Mouse (Mus musculus): ENCODE measurements around the gene Faf1. TPM values are rescaled to one million over a fixed set of nuclear protein-coding genes. Genes with fewer than 3 reads are reported as not detected.

Gene Faf1
- polyA plus RNA-seq, 1 experiment: 88.3 TPM

GRCm38 (mm10) chr4:109981083-109981870 lies 304.9 kb downstream of the Faf1 start:
- Histone ChIP-seq H3K4me3 (ENCODE audit: low read depth, low read length) (peak overlapping the region; percentile 49; the same call in 1 of the 2 replicates), H3K9ac (ENCODE audit: low read depth, poor library complexity, severe bottlenecking) (peak overlapping the region; percentile 64)

GRCm38 (mm10) chr4:109981871-109982680 lies 305.7 kb downstream of the Faf1 start:
- no peaks in the 10 kb centered on the region for H3K4me1 ChIP-seq (ENCODE audit: control insufficient read depth, insufficient read depth, low read length)
- no peak overlapping the region for H3K27ac ChIP-seq (ENCODE audit: insufficient read depth, low read length)
- H3K9ac ChIP-seq (ENCODE audit: low read depth, poor library complexity, severe bottlenecking): peak overlapping the region; percentile 64
- no peaks in the 10 kb centered on the region for H3K9me3 ChIP-seq (replicated peaks; ENCODE audit: control insufficient read depth, insufficient read depth, low read length, poor library complexity, severe bottlenecking)
- no peaks in the 10 kb centered on the region for H3K36me3 ChIP-seq (ENCODE audit: control insufficient read depth, insufficient read depth, low read length, poor library complexity, severe bottlenecking)
- TF ChIP-seq CTCF (IDR thresholded peaks at IDR 0.05; ENCODE audit: low read depth, low read length) (no peak), POLR2A (IDR thresholded peaks at IDR 0.05; ENCODE audit: insufficient read depth, low read length) (no peak), EP300 (IDR thresholded peaks at IDR 0.05; ENCODE audit: insufficient read depth, low read depth, low read length) (no peak)
- peaks cover 51% of the 10 kb centered on the region for H3K27me3 ChIP-seq (ENCODE audit: control insufficient read depth, insufficient read depth, low read length, poor library complexity, severe bottlenecking)
- H3K4me3 ChIP-seq (ENCODE audit: low read depth, low read length): peak overlapping the region; percentile 49

More at GRCm38 (mm10) chr4:109981083-109981870, 304.9 kb downstream of the Faf1 start:
- Histone ChIP-seq H3K36me3 (ENCODE audit: control insufficient read depth, insufficient read depth, low read length, poor library complexity, severe bottlenecking) (no peaks in the 10 kb centered on the region), H3K4me1 (ENCODE audit: control insufficient read depth, insufficient read depth, low read length) (no peaks in the 10 kb centered on the region), H3K27ac (ENCODE audit: insufficient read depth, low read length) (no peak overlapping the region), H3K27me3 (ENCODE audit: control insufficient read depth, insufficient read depth, low read length, poor library complexity, severe bottlenecking) (peaks cover 59% of the 10 kb centered on the region), H3K9me3 (replicated peaks; ENCODE audit: control insufficient read depth, insufficient read depth, low read length, poor library complexity, severe bottlenecking) (no peaks in the 10 kb centered on the region)
- TF ChIP-seq EP300 (IDR thresholded peaks at IDR 0.05; ENCODE audit: insufficient read depth, low read depth, low read length): no peak
- TF ChIP-seq CTCF (IDR thresholded peaks at IDR 0.05; ENCODE audit: low read depth, low read length): no peak
- TF ChIP-seq POLR2A (IDR thresholded peaks at IDR 0.05; ENCODE audit: insufficient read depth, low read length): no peak

DNA sequence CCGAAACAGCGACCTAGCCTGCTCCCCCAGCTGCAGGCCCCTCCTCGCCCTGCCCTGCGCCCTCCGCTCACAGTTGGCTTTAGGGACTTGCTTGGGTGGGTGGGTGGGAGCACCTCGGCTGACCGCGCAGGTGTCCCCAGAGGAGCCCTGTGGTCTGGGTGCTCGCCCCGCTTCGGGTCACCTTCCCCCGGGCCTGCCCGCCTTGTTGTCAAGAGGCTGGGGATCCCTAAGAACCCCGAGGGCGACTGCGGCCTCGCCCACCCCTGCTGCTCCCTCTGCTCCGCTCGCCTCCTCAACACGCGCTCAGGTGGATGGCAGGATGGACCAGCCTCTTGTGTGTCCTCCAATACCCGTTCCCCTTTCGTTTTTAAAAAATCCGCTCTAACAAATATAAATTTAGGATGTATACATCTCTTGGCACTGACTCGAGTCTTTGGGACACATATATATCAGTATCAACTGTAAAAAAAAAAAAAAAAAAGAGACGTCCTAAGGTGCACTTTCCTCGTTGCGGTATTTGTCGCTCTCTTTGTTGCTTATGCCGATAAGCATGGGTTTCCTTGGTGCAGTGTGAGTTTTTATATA lies 306.4 kb downstream of the Faf1 start:
- Histone ChIP-seq H3K4me1 (ENCODE audit: control insufficient read depth, insufficient read depth, low read length) (no peaks in the 10 kb centered on the region), H3K4me3 (ENCODE audit: low read depth, low read length) (peak overlapping the region; percentile 49), H3K27me3 (ENCODE audit: control insufficient read depth, insufficient read depth, low read length, poor library complexity, severe bottlenecking) (peaks cover 51% of the 10 kb centered on the region), H3K36me3 (ENCODE audit: control insufficient read depth, insufficient read depth, low read length, poor library complexity, severe bottlenecking) (no peaks in the 10 kb centered on the region), H3K9ac (ENCODE audit: low read depth, poor library complexity, severe bottlenecking) (peak overlapping the region; percentile 64; the same call in 1 of the 2 replicates), H3K9me3 (replicated peaks; ENCODE audit: control insufficient read depth, insufficient read depth, low read length, poor library complexity, severe bottlenecking) (no peaks in the 10 kb centered on the region), H3K27ac (ENCODE audit: insufficient read depth, low read length) (no peak overlapping the region)
- TF ChIP-seq EP300 (IDR thresholded peaks at IDR 0.05; ENCODE audit: insufficient read depth, low read depth, low read length) (no peak), CTCF (IDR thresholded peaks at IDR 0.05; ENCODE audit: low read depth, low read length) (no peak), POLR2A (IDR thresholded peaks at IDR 0.05; ENCODE audit: insufficient read depth, low read length) (no peak)

DNA sequence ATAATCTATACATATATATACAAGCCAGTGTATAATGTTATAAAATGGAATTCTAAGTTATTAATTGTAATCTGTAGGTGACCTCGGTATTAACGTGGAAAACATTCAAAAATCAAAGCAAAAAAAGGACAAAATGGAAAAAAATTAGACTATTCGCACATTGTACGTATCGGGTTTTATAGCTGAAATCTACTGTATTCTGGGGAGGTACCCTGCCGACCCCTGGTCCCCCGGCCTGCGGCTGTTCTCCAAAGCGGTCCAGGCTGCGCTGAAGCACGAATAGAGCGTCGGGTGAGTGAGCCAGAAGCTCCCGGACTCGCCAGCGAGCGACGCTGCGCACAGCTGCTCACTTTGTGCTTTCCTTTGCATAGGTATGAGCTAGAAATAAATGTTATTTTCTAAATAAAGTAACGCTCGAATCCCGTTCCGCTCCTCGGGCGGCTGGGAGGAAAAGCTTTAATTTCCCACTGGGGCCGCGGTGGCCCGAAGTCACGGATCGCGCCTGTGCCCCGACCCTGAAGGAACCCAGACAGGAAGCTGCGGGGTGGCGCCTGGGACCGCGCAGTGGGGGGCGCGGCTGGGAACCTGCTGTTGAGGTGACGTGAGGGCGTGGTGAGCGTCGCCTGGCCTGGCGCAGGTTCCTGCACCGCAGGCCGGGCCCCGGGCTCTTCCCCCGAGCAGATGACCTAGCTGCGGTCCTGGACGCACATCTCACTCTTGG lies 307.1 kb downstream of the Faf1 start:
- no peak for TF ChIP-seq CTCF (IDR thresholded peaks at IDR 0.05; ENCODE audit: low read depth, low read length)
- TF ChIP-seq POLR2A (IDR thresholded peaks at IDR 0.05; ENCODE audit: insufficient read depth, low read length): no peak
- no peak for TF ChIP-seq EP300 (IDR thresholded peaks at IDR 0.05; ENCODE audit: insufficient read depth, low read depth, low read length)
- Histone ChIP-seq H3K4me3 (ENCODE audit: low read depth, low read length) (peak overlapping the region; percentile 59), H3K27me3 (ENCODE audit: control insufficient read depth, insufficient read depth, low read length, poor library complexity, severe bottlenecking) (peaks cover 49% of the 10 kb centered on the region), H3K27ac (ENCODE audit: insufficient read depth, low read length) (no peak overlapping the region), H3K9me3 (replicated peaks; ENCODE audit: control insufficient read depth, insufficient read depth, low read length, poor library complexity, severe bottlenecking) (no peaks in the 10 kb centered on the region), H3K36me3 (ENCODE audit: control insufficient read depth, insufficient read depth, low read length, poor library complexity, severe bottlenecking) (no peaks in the 10 kb centered on the region), H3K4me1 (ENCODE audit: control insufficient read depth, insufficient read depth, low read length) (no peaks in the 10 kb centered on the region), H3K9ac (ENCODE audit: low read depth, poor library complexity, severe bottlenecking) (no peak overlapping the region)

DNA sequence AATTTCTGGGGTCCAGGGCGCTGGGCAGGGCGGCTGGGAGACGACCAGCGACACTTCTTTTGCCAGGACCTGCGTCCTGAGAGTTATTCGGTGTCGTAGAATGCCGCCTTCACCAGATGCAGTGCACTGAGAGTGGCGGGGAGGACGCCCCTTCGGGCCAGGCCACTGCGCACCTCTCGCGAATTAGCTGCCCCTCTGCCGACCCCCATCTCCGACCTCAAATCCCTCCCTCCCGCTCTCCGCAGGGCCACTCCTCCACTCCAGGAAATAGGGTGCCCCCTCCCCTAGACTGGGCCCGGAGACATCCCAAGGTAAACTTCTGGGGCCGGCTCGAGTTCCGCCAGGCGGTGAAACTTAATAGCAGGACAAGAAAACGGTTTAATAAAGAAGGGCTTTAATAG lies 307.6 kb downstream of the Faf1 start:
- Histone ChIP-seq H3K27me3 (ENCODE audit: control insufficient read depth, insufficient read depth, low read length, poor library complexity, severe bottlenecking) (peaks cover 47% of the 10 kb centered on the region), H3K27ac (ENCODE audit: insufficient read depth, low read length) (no peak overlapping the region), H3K36me3 (ENCODE audit: control insufficient read depth, insufficient read depth, low read length, poor library complexity, severe bottlenecking) (no peaks in the 10 kb centered on the region), H3K4me3 (ENCODE audit: low read depth, low read length) (peak overlapping the region; percentile 59), H3K9me3 (replicated peaks; ENCODE audit: control insufficient read depth, insufficient read depth, low read length, poor library complexity, severe bottlenecking) (no peaks in the 10 kb centered on the region), H3K4me1 (ENCODE audit: control insufficient read depth, insufficient read depth, low read length) (no peaks in the 10 kb centered on the region), H3K9ac (ENCODE audit: low read depth, poor library complexity, severe bottlenecking) (no peak overlapping the region)
- no peak for TF ChIP-seq EP300 (IDR thresholded peaks at IDR 0.05; ENCODE audit: insufficient read depth, low read depth, low read length)
- TF ChIP-seq CTCF (IDR thresholded peaks at IDR 0.05; ENCODE audit: low read depth, low read length): no peak
- TF ChIP-seq POLR2A (IDR thresholded peaks at IDR 0.05; ENCODE audit: insufficient read depth, low read length): no peak

Data from ES-Bruce4 (cell line).